Mouse (Mus musculus): ENCODE data around the gene Mcrip1.

GRCm38 (mm10) chr11:120554834-120555233 lies 5.3 kb upstream of the Mcrip1 start:
- no peak for TF ChIP-seq CTCF (IDR thresholded peaks at IDR 0.05; ENCODE audit: low read depth)
- no peak for TF ChIP-seq EP300 (optimal IDR thresholded peaks at IDR 0.05)
